Mouse (Mus musculus) kidney, adult 2 months (tissue): ENCODE measurements around the gene 5730522E02Rik. TPM values are rescaled to one million over a fixed set of nuclear protein-coding genes. Genes with fewer than 3 reads are reported as not detected.

Source experiments
- DNase-seq: peaks from one replicate; pipeline ENCODE4 v3.0.0; 2021
- H3K27ac ChIP-seq: fragments of 200-500 bp; 2 replicates; pipeline ENCODE4 v1.5.1; 2012; ENCODE audit warnings: low read depth, low read length, control low read depth, inconsistent platforms; ENCODE audit not compliant: insufficient read depth
- H3K27me3 ChIP-seq: fragments of 200-500 bp; replicated peaks from 2 replicates; pipeline ENCODE4 v1.6.1; 2012; ENCODE audit warnings: mild to moderate bottlenecking, moderate library complexity, low read length, inconsistent platforms; ENCODE audit not compliant: control insufficient read depth, insufficient read depth
- H3K36me3 ChIP-seq: fragments of 200-500 bp; 2 replicates; pipeline ENCODE4 v1.6.1; 2012; ENCODE audit warnings: mild to moderate bottlenecking, moderate library complexity, low read length, inconsistent platforms; ENCODE audit not compliant: control insufficient read depth, insufficient read depth
- H3K4me1 ChIP-seq: fragments of 200-500 bp; 2 replicates; pipeline ENCODE4 v1.6.1; 2011; ENCODE audit warnings: low read length; ENCODE audit not compliant: control insufficient read depth, insufficient read depth
- H3K4me3 ChIP-seq: fragments of 200-500 bp; 2 replicates; pipeline ENCODE4 v1.5.1; 2011; ENCODE audit warnings: mild to moderate bottlenecking, low read depth, low read length, control low read depth; ENCODE audit not compliant: insufficient read depth
- CTCF ChIP-seq: fragments of 200-500 bp; conservative IDR thresholded peaks from 2 replicates; pipeline ENCODE4 v1.5.1; 2011; ENCODE audit warnings: low read depth, mild to moderate bottlenecking, control low read depth, low read length, moderate library complexity, mixed read lengths; ENCODE audit not compliant: insufficient read depth, insufficient read length
- POLR2A ChIP-seq: fragments of 200-500 bp; IDR thresholded peaks from one replicate; pipeline ENCODE4 v1.6.1; 2011; ENCODE audit warnings: low read depth, low read length, control low read depth
- WGBS: fragments of 180-500 bp; shearing (Covaris S2); methylation state at CpG from one replicate; pipeline ENCODE4 v1.1.7; 2018; 5-methylcytosine and 5-hydroxymethylcytosine counted together
- polyA plus RNA-seq: library from polyadenylated mRNA; depleted of rRNA; stranded (reverse); fragments of >200 nt; gene quantifications from 2 replicates; pipeline ENCODE4 v1.2.3, GENCODE M21; 2012

5730522E02Rik gene
- polyA plus RNA-seq, 1 experiment = 0.06 TPM

DNA sequence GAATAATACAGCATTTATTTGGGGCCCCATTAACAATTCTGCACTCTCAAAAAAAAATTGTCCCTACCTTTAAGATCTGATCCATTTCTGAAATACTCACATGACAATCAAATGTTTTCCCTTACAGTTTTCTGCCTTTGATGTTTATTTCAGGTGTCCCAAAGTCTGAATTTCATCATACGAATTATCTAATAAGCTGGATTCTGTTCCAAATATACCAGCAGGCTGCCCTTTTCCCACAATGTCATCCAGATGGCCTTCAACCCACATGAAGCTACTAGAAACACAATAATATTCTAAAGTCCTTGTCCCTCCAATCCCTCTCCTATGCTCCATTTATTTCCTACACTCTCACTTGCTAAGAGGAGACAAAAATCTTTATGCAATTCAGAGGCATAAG lies 372.1 kb downstream of the 5730522E02Rik start:
- H3K4me1 ChIP-seq = no peaks in the 10 kb centered on the region
- no peak overlapping the region for H3K27ac ChIP-seq
- no peak for TF ChIP-seq POLR2A
- no peak for TF ChIP-seq CTCF
- H3K27me3 ChIP-seq = no peaks in the 10 kb centered on the region
- DNase-seq = no peak
- 91% methylated on average over 1 of the region's 1 CpGs for WGBS
- H3K36me3 ChIP-seq = no peaks in the 10 kb centered on the region
- H3K4me3 ChIP-seq = no peak overlapping the region

DNA sequence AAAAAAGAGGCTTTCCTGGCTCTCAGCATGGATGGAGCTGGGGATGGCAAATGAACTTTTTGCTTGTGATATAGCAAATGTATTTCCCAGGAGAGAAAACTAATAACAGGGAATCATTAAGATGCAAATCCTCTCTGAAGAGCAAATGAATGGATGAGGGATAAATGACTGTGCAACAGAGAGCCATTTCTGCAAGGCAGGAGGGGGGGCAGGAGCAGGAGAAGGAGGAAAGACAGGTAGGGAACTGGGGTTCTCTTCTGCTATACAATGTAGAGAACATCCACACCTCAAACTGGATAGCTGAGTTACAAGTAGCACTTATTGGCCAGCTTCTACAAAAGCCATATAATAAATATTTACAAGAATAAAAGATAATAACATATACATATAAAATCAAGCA lies 390.8 kb downstream of the 5730522E02Rik start:
- Histone ChIP-seq H3K27me3 (no peaks in the 10 kb centered on the region), H3K4me1 (no peaks in the 10 kb centered on the region), H3K36me3 (no peaks in the 10 kb centered on the region), H3K4me3 (no peak overlapping the region), H3K27ac (no peak overlapping the region)
- TF ChIP-seq POLR2A (no peak), CTCF (no peak)
- DNase-seq = no peak

DNA sequence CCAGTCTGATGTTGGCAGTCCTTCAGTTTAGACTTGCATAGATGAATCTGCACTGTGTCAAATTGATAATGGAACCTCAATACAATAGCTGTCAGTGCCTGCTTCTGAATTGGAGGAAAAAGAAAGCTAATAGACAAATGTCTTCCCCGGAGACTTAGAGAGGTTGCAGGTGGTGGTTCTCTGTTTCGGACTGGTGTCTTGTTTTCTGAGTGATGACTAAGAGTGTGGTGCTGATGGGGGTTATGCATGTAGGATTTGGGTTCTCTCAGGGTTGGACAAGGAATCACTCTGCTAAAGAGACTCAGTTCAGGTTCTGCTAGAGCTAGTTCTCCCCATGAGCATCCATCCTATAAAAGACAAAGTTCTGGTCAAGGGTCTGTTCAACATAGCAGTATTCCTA lies 397.1 kb downstream of the 5730522E02Rik start:
- no peaks in the 10 kb centered on the region for H3K36me3 ChIP-seq
- H3K4me3 ChIP-seq = no peak overlapping the region
- no peak for TF ChIP-seq POLR2A
- no peak for TF ChIP-seq CTCF
- 93% methylated on average over 2 of the region's 2 CpGs for WGBS
- no peak overlapping the region for H3K27ac ChIP-seq
- H3K4me1 ChIP-seq = no peaks in the 10 kb centered on the region
- no peak for DNase-seq
- no peaks in the 10 kb centered on the region for H3K27me3 ChIP-seq

DNA sequence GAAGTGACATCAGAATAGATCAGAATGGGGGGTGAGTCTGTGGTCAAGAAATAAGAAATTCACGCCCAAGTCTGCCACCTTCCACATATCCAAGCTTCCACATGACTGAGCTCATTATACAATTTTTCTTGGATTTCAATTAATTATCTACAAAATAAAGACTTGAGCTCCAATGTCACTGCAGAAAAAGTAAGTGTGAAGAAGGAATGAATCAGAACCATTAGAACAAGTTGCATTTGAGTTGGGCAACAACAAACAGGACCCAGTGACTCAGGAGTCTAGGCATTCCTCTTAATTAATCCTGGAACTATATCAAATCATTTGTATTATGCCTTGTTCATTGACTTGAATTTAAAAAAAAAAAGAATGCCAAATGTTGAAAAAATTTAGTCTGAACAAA lies 422.9 kb downstream of the 5730522E02Rik start:
- no peak for DNase-seq
- Histone ChIP-seq H3K27ac (no peak overlapping the region), H3K27me3 (no peaks in the 10 kb centered on the region), H3K4me1 (no peaks in the 10 kb centered on the region), H3K36me3 (no peaks in the 10 kb centered on the region), H3K4me3 (no peak overlapping the region)
- WGBS = 84% methylated on average over 1 of the region's 1 CpGs
- TF ChIP-seq POLR2A (no peak), CTCF (no peak)

DNA sequence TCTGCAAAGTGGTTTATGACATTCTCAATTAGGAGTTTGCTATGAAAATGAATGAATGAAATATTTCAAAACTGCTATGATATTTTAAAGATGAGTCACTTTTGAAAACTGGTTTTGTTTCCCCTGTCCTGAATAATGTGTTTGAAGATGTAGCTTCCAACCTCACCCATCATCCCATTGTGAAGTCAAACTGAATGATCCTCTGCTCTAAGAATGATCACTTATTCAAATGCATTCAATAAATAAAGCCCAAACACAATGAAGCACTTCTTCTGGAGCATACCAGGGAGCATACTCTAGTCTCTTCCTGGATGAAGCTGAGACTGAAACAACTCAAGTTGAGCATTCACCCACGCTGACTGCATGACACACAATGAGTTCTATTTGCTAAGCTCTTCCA lies 438.3 kb downstream of the 5730522E02Rik start:
- Histone ChIP-seq H3K4me3 (no peak overlapping the region), H3K4me1 (no peaks in the 10 kb centered on the region), H3K27ac (no peak overlapping the region), H3K36me3 (no peaks in the 10 kb centered on the region), H3K27me3 (no peaks in the 10 kb centered on the region)
- no peak for DNase-seq
- WGBS = 86% methylated on average over 1 of the region's 1 CpGs
- TF ChIP-seq POLR2A (no peak), CTCF (no peak)

DNA sequence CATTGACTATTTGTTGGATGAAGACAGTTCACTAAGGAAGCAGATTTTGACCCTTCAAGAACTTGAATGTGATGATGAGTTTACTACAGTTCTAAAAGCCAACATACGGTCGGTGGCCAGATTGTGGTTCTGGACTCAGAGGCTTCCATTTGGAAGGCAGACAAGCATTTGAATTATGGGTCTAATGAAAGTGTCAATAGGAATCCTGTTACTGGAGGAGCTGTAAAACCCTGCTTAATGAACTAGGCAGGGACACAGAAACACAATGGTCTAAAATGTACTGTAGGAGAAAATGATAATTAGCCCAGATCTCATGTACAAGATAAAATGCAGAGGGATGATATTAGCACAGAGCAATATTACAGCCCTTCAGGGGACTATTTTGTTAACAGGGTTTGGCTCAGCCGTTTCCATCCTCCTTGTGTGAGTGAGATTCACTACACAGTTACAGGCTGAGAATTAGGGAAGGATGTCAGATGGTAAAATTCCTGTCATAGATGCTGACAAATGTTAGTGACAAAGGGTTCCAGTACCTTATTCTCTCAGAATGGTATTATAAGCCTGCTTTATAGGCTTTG lies 439.5 kb downstream of the 5730522E02Rik start:
- TF ChIP-seq CTCF (no peak), POLR2A (no peak)
- H3K36me3 ChIP-seq = no peaks in the 10 kb centered on the region
- no peak overlapping the region for H3K4me3 ChIP-seq
- DNase-seq = no peak
- WGBS = 45% methylated on average over 3 of the region's 3 CpGs
- H3K27ac ChIP-seq = no peak overlapping the region
- no peaks in the 10 kb centered on the region for H3K27me3 ChIP-seq
- no peaks in the 10 kb centered on the region for H3K4me1 ChIP-seq

DNA sequence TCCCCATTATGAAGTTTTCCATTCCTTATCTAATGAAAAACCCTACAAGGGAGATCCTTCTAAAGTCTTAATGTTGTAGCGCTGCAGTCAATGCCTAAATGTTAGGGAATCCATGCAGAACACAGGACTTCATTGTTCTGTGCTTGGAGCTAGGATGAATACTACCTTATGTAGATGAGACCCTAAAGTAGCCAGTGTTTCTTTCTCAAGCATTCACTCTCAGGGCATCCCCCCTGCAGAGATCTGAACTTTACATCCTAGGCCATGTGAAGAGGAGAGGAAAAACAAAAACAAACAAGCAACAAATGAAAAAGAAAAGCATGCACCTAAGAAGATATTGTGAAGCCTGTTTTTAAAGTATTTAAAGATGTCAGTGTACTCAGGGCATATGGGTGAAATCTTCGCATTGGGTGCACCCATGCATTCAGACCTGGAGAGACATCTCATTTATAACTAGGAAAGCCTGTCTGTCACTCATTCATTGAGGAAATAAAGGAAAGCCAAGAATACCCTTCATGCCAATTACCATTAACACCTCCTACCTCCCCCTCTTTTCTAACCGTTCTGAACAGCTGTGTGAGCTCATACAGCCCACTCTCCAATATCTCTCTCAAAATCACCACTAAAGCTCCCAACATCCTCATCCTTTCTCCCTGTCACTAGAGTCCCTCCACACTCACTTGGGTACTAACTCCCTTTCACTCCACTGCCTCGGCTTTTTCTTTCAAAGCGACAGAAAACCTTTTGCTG lies 442.8 kb downstream of the 5730522E02Rik start:
- WGBS = 60% methylated on average over 5 of the region's 5 CpGs
- TF ChIP-seq CTCF (no peak), POLR2A (no peak)
- H3K27me3 ChIP-seq = no peaks in the 10 kb centered on the region
- no peaks in the 10 kb centered on the region for H3K36me3 ChIP-seq
- no peak overlapping the region for H3K4me3 ChIP-seq
- no peaks in the 10 kb centered on the region for H3K4me1 ChIP-seq
- no peak overlapping the region for H3K27ac ChIP-seq
- no peak for DNase-seq
